Mouse (Mus musculus): ENCODE data around the gene Arrdc3.

- TF ChIP-seq POLR2A (IDR thresholded peaks at IDR 0.05; ENCODE audit: insufficient read length, low read depth) = no peak
- no peak for TF ChIP-seq MYOG (IDR thresholded peaks at IDR 0.05; ENCODE audit: control insufficient read depth in 1 of 3, insufficient read depth in 1 of 3, insufficient read length in 2 of 3, low read depth in 2 of 3)
- TF ChIP-seq TCF12 (IDR thresholded peaks at IDR 0.05; ENCODE audit: insufficient read depth, poor library complexity, severe bottlenecking) = no peak
- no peak for TF ChIP-seq E2F4 (IDR thresholded peaks at IDR 0.05; ENCODE audit: insufficient read depth)
- TF ChIP-seq USF1 (IDR thresholded peaks at IDR 0.05; ENCODE audit: low read depth) = no peak
- TF ChIP-seq SRF (IDR thresholded peaks at IDR 0.05; ENCODE audit: control insufficient read depth, insufficient read length, low read depth) = no peak
- no peak for TF ChIP-seq POLR2AphosphoS2 (IDR thresholded peaks at IDR 0.05; ENCODE audit: insufficient read length, low read depth)
- no peak for TF ChIP-seq MYOD1 (IDR thresholded peaks at IDR 0.05; ENCODE audit: control insufficient read depth in 1 of 3, insufficient read length in 2 of 3, low read depth in 2 of 3)
These were observed 2.4 kb upstream of the Arrdc3 start for GRCm38 (mm10) chr13:80880756-80881155.

All from myocyte (in vitro differentiated cells).